ENCODE assay signal across 8 mouse cellular contexts in genomic region chr7:3703879-3704441, GRCm38 (mm10). TPM values are rescaled to one million over a fixed set of nuclear protein-coding genes. Genes with fewer than 3 reads are reported as not detected.
DNase-seq lines count a peak whose midpoint lies in the region; ATAC-seq and TF ChIP-seq lines count a peak whose summit lies in the region.

TSS of gene Rps9 (plus strand) at chr7:3703993.

- H3K36me3 ChIP-seq in MEL (ENCODE audit: control insufficient read depth in 1 of 2, insufficient read depth in 2 of 2, low read length in 2 of 2): peaks cover 6 to 18% of the 10 kb centered on the region in 2 experiments
- H3K36me3 ChIP-seq in forebrain, postnatal 0 days (ENCODE audit: insufficient read depth): peaks cover 39% of the 10 kb centered on the region
- peaks cover 46% of the 10 kb centered on the region for H3K36me3 ChIP-seq in lung, embryonic 15.5 days

- peak within 1 kb of the TSS; percentile 70 for H3K4me2 ChIP-seq in forebrain, postnatal 0 days (ENCODE audit: low read depth)
- peak within 1 kb of the TSS; percentile 82 for H3K4me2 ChIP-seq in lung, embryonic 15.5 days

- no peak for TF ChIP-seq CTCF in MEL (IDR thresholded peaks at IDR 0.05 in 2 of 3, conservative IDR thresholded peaks at IDR 0.05 in 1 of 3; ENCODE audit: control insufficient read depth in 1 of 3, insufficient read depth in 1 of 3, low read depth in 2 of 3, low read length in 3 of 3, poor library complexity in 1 of 3, severe bottlenecking in 1 of 3)
- TF ChIP-seq CTCF in cerebellum, adult 2 months (IDR thresholded peaks at IDR 0.05; ENCODE audit: borderline replicate concordance, insufficient read depth, low read depth, low read length): 0 out of 2 replicates have a peak, but pooled peaks have one; percentile 27
- TF ChIP-seq CTCF in forebrain, postnatal 0 days (IDR thresholded peaks at IDR 0.05; ENCODE audit: low read depth): peak; percentile 49; the same call in 1 of the 2 replicates

- H3K9me3 ChIP-seq in MEL (replicated peaks; ENCODE audit: insufficient read depth, low read length): no peaks in the 10 kb centered on the region
- no peaks in the 10 kb centered on the region for H3K9me3 ChIP-seq in forebrain, postnatal 0 days (ENCODE audit: low read length)
- H3K9me3 ChIP-seq in lung, embryonic 15.5 days: no peaks in the 10 kb centered on the region

- no peak for TF ChIP-seq EP300 in MEL (IDR thresholded peaks at IDR 0.05; ENCODE audit: low read depth in 1 of 2, low read length in 2 of 2)

- TF ChIP-seq RAD21 in MEL (IDR thresholded peaks at IDR 0.05; ENCODE audit: low read depth, low read length): no peak

- WGBS in cerebellum, adult 2 months: under 1% methylated on average over 42 of the region's 42 CpGs
- 3% methylated on average over 42 of the region's 42 CpGs for WGBS in forebrain, postnatal 0 days
- under 1% methylated on average over 42 of the region's 42 CpGs for WGBS in lung, embryonic 15.5 days

- peak within 1 kb of the TSS; percentile 98 for H3K27ac ChIP-seq in MEL (ENCODE audit: control insufficient read depth, low read depth, low read length)
- peak within 1 kb of the TSS; percentile 82 for H3K27ac ChIP-seq in cerebellum, adult 2 months (ENCODE audit: insufficient read depth, low read length)
- peak within 1 kb of the TSS; percentile 95 for H3K27ac ChIP-seq in forebrain, postnatal 0 days (ENCODE audit: low read depth, low read length)
- peak within 1 kb of the TSS; percentile 93 for H3K27ac ChIP-seq in lung, embryonic 15.5 days

- peak within 1 kb of the TSS; percentile 99 for H3K9ac ChIP-seq in MEL (ENCODE audit: control insufficient read depth, low read depth, low read length, poor library complexity, severe bottlenecking)
- H3K9ac ChIP-seq in forebrain, postnatal 0 days: peak within 1 kb of the TSS; percentile 72
- peak within 1 kb of the TSS; percentile 79 for H3K9ac ChIP-seq in lung, embryonic 15.5 days

- no peaks in the 10 kb centered on the region for H3K27me3 ChIP-seq in MEL (ENCODE audit: control insufficient read depth in 1 of 2, insufficient read depth in 2 of 2, low read length in 2 of 2)
- no peaks in the 10 kb centered on the region for H3K27me3 ChIP-seq in cerebellum, adult 2 months (ENCODE audit: control insufficient read depth, insufficient read depth, low read length)
- no peaks in the 10 kb centered on the region for H3K27me3 ChIP-seq in forebrain, postnatal 0 days (ENCODE audit: insufficient read depth, low read length)
- H3K27me3 ChIP-seq in lung, embryonic 15.5 days: no peaks in the 10 kb centered on the region

- DNase-seq in MEL (ENCODE audit: low read depth, low spot score): peak; percentile 97
- DNase-seq in cerebellum, adult 2 months: peak; percentile 97 to 98
- peak; percentile 99 for DNase-seq in forebrain, postnatal 0 days
- DNase-seq in heart, postnatal 4 days: peak; percentile 97
- DNase-seq in layer of hippocampus, adult 8-10 months (ENCODE audit: low spot score in 2 of 2): peak; percentile 96 to 98
- DNase-seq in ovary, adult 18-20 months (ENCODE audit: low spot score): peak; percentile 91
- DNase-seq in thymus, postnatal 0 days (ENCODE audit: low spot score): peak; percentile 97

- H3K4me1 ChIP-seq in MEL (ENCODE audit: control insufficient read depth in 1 of 2, insufficient read depth in 2 of 2, low read length in 2 of 2): peaks cover 0 to 8% of the 10 kb centered on the region in 2 experiments; a peak in 1 of 4 replicates
- H3K4me1 ChIP-seq in cerebellum, adult 2 months (ENCODE audit: control insufficient read depth, insufficient read depth, low read length): peaks cover 8% of the 10 kb centered on the region
- H3K4me1 ChIP-seq in forebrain, postnatal 0 days (ENCODE audit: insufficient read depth): peaks cover 16% of the 10 kb centered on the region
- H3K4me1 ChIP-seq in lung, embryonic 15.5 days: peaks cover 24% of the 10 kb centered on the region

- H3K79me2 ChIP-seq in MEL (ENCODE audit: control insufficient read depth, insufficient read depth, low read length, poor library complexity): peaks cover 28% of the 10 kb centered on the region

- peak; percentile 96 for ATAC-seq in forebrain, postnatal 0 days
- ATAC-seq in lung, embryonic 15.5 days (ENCODE audit: borderline replicate concordance, extremely low read depth, low FRiP score, low TSS enrichment): peak; percentile 93

- TF ChIP-seq POLR2A in MEL (IDR thresholded peaks at IDR 0.05; ENCODE audit: control insufficient read depth in 1 of 2, insufficient read depth in 1 of 2, low read depth in 1 of 2, low read length in 2 of 2, poor library complexity in 1 of 2): peak; percentile 95 to 100
- peak; percentile 99 for TF ChIP-seq POLR2A in cerebellum, adult 2 months (IDR thresholded peaks at IDR 0.05; ENCODE audit: borderline replicate concordance, insufficient read depth, low read length)

- H3K4me3 ChIP-seq in MEL (ENCODE audit: control insufficient read depth in 1 of 2, insufficient read depth in 1 of 2, low read depth in 2 of 2, low read length in 2 of 2): peak within 1 kb of the TSS; percentile 73 to 99
- H3K4me3 ChIP-seq in cerebellum, adult 2 months (replicated peaks; ENCODE audit: insufficient read depth, low read depth, low read length): peak within 1 kb of the TSS; percentile 87
- H3K4me3 ChIP-seq in forebrain, postnatal 0 days (ENCODE audit: low read depth, low read length): peak within 1 kb of the TSS; percentile 64
- H3K4me3 ChIP-seq in lung, embryonic 15.5 days: peak within 1 kb of the TSS; percentile 69

TF ChIP-seq in MEL, 35 proteins besides CTCF, POLR2A, EP300 and RAD21 (continues in another document):
- TF ChIP-seq MAZ (IDR thresholded peaks at IDR 0.05; ENCODE audit: low read depth, low read length) (no peak), KAT2A (conservative IDR thresholded peaks at IDR 0.05; ENCODE audit: low read depth, low read length) (peak; percentile 56; the same call in 1 of the 2 replicates), MEF2A (IDR thresholded peaks at IDR 0.05; ENCODE audit: extremely low read depth, insufficient replicate concordance, low read depth, low read length, poor library complexity, severe bottlenecking) (no peak), ZMIZ1 (IDR thresholded peaks at IDR 0.05; ENCODE audit: low read depth, low read length) (peak; percentile 99), NRF1 (IDR thresholded peaks at IDR 0.05; ENCODE audit: insufficient read depth, low read depth, low read length, poor library complexity, severe bottlenecking) (peak; percentile 77), USF2 (IDR thresholded peaks at IDR 0.05; ENCODE audit: borderline replicate concordance in 1 of 2, insufficient read depth in 1 of 2, low read depth in 1 of 2, low read length in 2 of 2) (no peak), ZC3H11A (IDR thresholded peaks at IDR 0.05; ENCODE audit: low read depth, low read length) (no peak), MYC (IDR thresholded peaks at IDR 0.05; ENCODE audit: low read depth, low read length) (no peak; the same call in 1 of the 2 replicates), SIN3A (IDR thresholded peaks at IDR 0.05; ENCODE audit: low read length) (peak; percentile 92), ZKSCAN1 (IDR thresholded peaks at IDR 0.05; ENCODE audit: low read depth, low read length) (no peak), JUND (IDR thresholded peaks at IDR 0.05; ENCODE audit: low read depth, low read length) (no peak), BHLHE40 (IDR thresholded peaks at IDR 0.05; ENCODE audit: borderline replicate concordance, low read depth, low read length) (no peak), ETS1 (IDR thresholded peaks at IDR 0.05; ENCODE audit: low read depth, low read length) (no peak), MAX (IDR thresholded peaks at IDR 0.05; ENCODE audit: low read length) (no peak), MAFK (IDR thresholded peaks at IDR 0.05; ENCODE audit: borderline replicate concordance, low read depth, low read length) (no peak), TCF12 (IDR thresholded peaks at IDR 0.05; ENCODE audit: low read depth, low read length) (peak; percentile 70), ELF1 (IDR thresholded peaks at IDR 0.05; ENCODE audit: low read depth, low read length) (0 out of 2 replicates have a peak, but pooled peaks have one; percentile 44), POLR2AphosphoS5 (IDR thresholded peaks at IDR 0.05; ENCODE audit: borderline replicate concordance, low read depth, low read length) (peak; percentile 99; the same call in 1 of the 2 replicates), UBTF (IDR thresholded peaks at IDR 0.05; ENCODE audit: borderline replicate concordance, insufficient read depth, low read depth, low read length) (no peak), GABPA (IDR thresholded peaks at IDR 0.05; ENCODE audit: low read depth, low read length) (no peak), MYB (IDR thresholded peaks at IDR 0.05; ENCODE audit: low read depth, low read length) (peak; percentile 58; the same call in 1 of the 2 replicates), RCOR1 (IDR thresholded peaks at IDR 0.05; ENCODE audit: low read depth, low read length) (no peak; the same call in 1 of the 2 replicates), USF1 (IDR thresholded peaks at IDR 0.05; ENCODE audit: low read depth, low read length) (no peak), E2F4 (IDR thresholded peaks at IDR 0.05; ENCODE audit: borderline replicate concordance, low read depth, low read length) (no peak), ZNF384 (IDR thresholded peaks at IDR 0.05; ENCODE audit: low read depth, low read length) (no peak), NELFE (IDR thresholded peaks at IDR 0.05; ENCODE audit: low read depth, low read length) (peak; percentile 100), MXI1 (IDR thresholded peaks at IDR 0.05; ENCODE audit: low read depth, low read length) (0 out of 2 replicates have a peak, but pooled peaks have one; percentile 5), CHD2 (IDR thresholded peaks at IDR 0.05; ENCODE audit: low read length) (no peak), SMC3 (IDR thresholded peaks at IDR 0.05; ENCODE audit: low read depth, low read length) (no peak), POLR2AphosphoS2 (IDR thresholded peaks at IDR 0.05; ENCODE audit: low read length) (peak; percentile 99), TAL1 (IDR thresholded peaks at IDR 0.05; ENCODE audit: low read length) (no peak)

RNA-seq across cellular contexts. Expression of gene Rps9, which starts in this region (rescaled TPM):
- total RNA-seq in MEL (2012; rRNA removed): 2,912 and 2,921 TPM in 2 replicates
- polyA plus RNA-seq in MEL (2012; ENCODE audit: insufficient read depth in 1 of 2, insufficient read length in 2 of 2, low read depth in 1 of 2, low replicate concordance in 2 of 2, missing spikeins in 1 of 2): 1,000 to 10,000 TPM in 1 of 2 experiments, not detected in 1; 2,284 TPM
- polyA plus RNA-seq in cerebellum, adult 2 months (2012; rRNA removed): 866 and 1,027 TPM in 2 replicates
- total RNA-seq in forebrain, postnatal 0 days (2014; rRNA removed): 1,013 and 1,830 TPM in 2 replicates
- polyA plus RNA-seq in forebrain, postnatal 0 days (2015; fragmentation: Nextera tagmentation; extraction: Ambion mirVana): 807 and 937 TPM in 2 replicates
- 100 to 1,000 TPM; 875 to 920 TPM for total RNA-seq in heart, postnatal 4 days (2021)
- 100 to 1,000 TPM; 307 to 490 (median 402) TPM for total RNA-seq in layer of hippocampus, adult 8-10 months (2022)
- polyA plus RNA-seq in lung, embryonic 15.5 days (2015; fragmentation: Nextera tagmentation; extraction: Ambion mirVana): 1,380 and 1,502 TPM in 2 replicates
- polyA plus RNA-seq in thymus, postnatal 0 days (2015; fragmentation: Nextera tagmentation; extraction: Ambion mirVana): 2,079 and 2,116 TPM in 2 replicates

Comparison
In these comparisons a context has a peak if more than half of its experiments do, and no peak if none do; other contexts are left out.
1. Peak in every context shown above with its lines: DNase-seq, ATAC-seq, H3K4me3 ChIP-seq and H3K27ac ChIP-seq.
2. CTCF ChIP-seq: peak in cerebellum, adult 2 months (single experiment) and forebrain, postnatal 0 days (single experiment); none in MEL (0 of 3).